Mouse (Mus musculus): ENCODE data around the gene Csrnp2.

GRCm38 (mm10) chr15:100460942-100461341 is 34.3 kb downstream of the Csrnp2 start:
- TF ChIP-seq CTCF (IDR thresholded peaks at IDR 0.05; ENCODE audit: insufficient read depth, low read length) (no peak), POLR2A (IDR thresholded peaks at IDR 0.05; ENCODE audit: borderline replicate concordance, extremely low read depth, low read depth, low read length) (no peak)
